ENCODE assay signal across 23 mouse cellular contexts in genomic region chr13:60504196-60504595, GRCm38 (mm10).
DNase-seq lines count a peak whose midpoint lies in the region; ATAC-seq lines count a peak whose summit lies in the region.
"Had no signal": no experiment of that assay in that cellular context is flagged by ENCODE, and none has a peak within 500 bp of the region (broad histone marks: within the 10 kb centered on the region; RNA-seq: fewer than 3 reads in every experiment).

No protein-coding gene starts in this region.

- no peaks in the 10 kb centered on the region for H3K27me3 ChIP-seq in heart, embryonic 11.5 days (ENCODE audit: control insufficient read depth, insufficient read depth, low read length)
- no peaks in the 10 kb centered on the region for H3K27me3 ChIP-seq in hindbrain, embryonic 13.5 days
- H3K27me3 ChIP-seq: hindbrain, embryonic 12.5 days; intestine, embryonic 15.5 days had no signal

- no peak overlapping the region for H3K27ac ChIP-seq in heart, embryonic 11.5 days (ENCODE audit: low read depth, low read length)
- no peak overlapping the region for H3K27ac ChIP-seq in hindbrain, embryonic 13.5 days
- H3K27ac ChIP-seq: forebrain, embryonic 10.5 days; gastrocnemius, adult 2 months; heart, adult 2 months; heart, embryonic 10.5 days; hindbrain, embryonic 12.5 days; intestine, embryonic 15.5 days had no signal

- no peak overlapping the region for H3K9ac ChIP-seq in heart, embryonic 11.5 days (ENCODE audit: low read depth, low read length)
- no peak overlapping the region for H3K9ac ChIP-seq in hindbrain, embryonic 13.5 days
- H3K9ac ChIP-seq: hindbrain, embryonic 12.5 days; intestine, embryonic 15.5 days had no signal

- no peak overlapping the region for H3K4me3 ChIP-seq in heart, embryonic 11.5 days (ENCODE audit: low read depth, low read length)
- no peak overlapping the region for H3K4me3 ChIP-seq in hindbrain, embryonic 13.5 days
- H3K4me3 ChIP-seq: forebrain, embryonic 10.5 days; gastrocnemius, adult 2 months; heart, adult 2 months; heart, embryonic 10.5 days; hindbrain, embryonic 12.5 days; intestine, embryonic 15.5 days had no signal

- ATAC-seq in heart, embryonic 11.5 days (replicated peaks; ENCODE audit: insufficient number of reproducible peaks, low FRiP score, low TSS enrichment): no peak
- ATAC-seq in hindbrain, embryonic 13.5 days (ENCODE audit: low FRiP score): no peak
- ATAC-seq: CD4-positive, CD25-positive, alpha-beta regulatory T cell, adult 4 months; forebrain, embryonic 16.5 days; hindbrain, embryonic 16.5 days; intestine, embryonic 15.5 days had no signal

- no peaks in the 10 kb centered on the region for H3K4me1 ChIP-seq in heart, embryonic 11.5 days (ENCODE audit: control insufficient read depth, insufficient read depth, low read length)
- H3K4me1 ChIP-seq in hindbrain, embryonic 13.5 days (replicated peaks): no peaks in the 10 kb centered on the region
- H3K4me1 ChIP-seq: heart, embryonic 10.5 days; hindbrain, embryonic 12.5 days; intestine, embryonic 15.5 days had no signal

- no peaks in the 10 kb centered on the region for H3K36me3 ChIP-seq in heart, embryonic 11.5 days (ENCODE audit: control insufficient read depth, insufficient read depth, low read length)
- no peaks in the 10 kb centered on the region for H3K36me3 ChIP-seq in hindbrain, embryonic 13.5 days
- H3K36me3 ChIP-seq: forebrain, embryonic 10.5 days; heart, embryonic 10.5 days; hindbrain, embryonic 12.5 days; intestine, embryonic 15.5 days had no signal

- 45% methylated on average over 2 of the region's 2 CpGs for WGBS in heart, embryonic 11.5 days (ENCODE audit: insufficient replicate concordance)
- 94% methylated on average over 2 of the region's 2 CpGs for WGBS in hindbrain, embryonic 13.5 days

- H3K9me3 ChIP-seq in heart, embryonic 11.5 days (replicated peaks; ENCODE audit: control insufficient read depth, low read length): no peaks in the 10 kb centered on the region
- H3K9me3 ChIP-seq in hindbrain, embryonic 13.5 days: no peaks in the 10 kb centered on the region
- H3K9me3 ChIP-seq: forebrain, embryonic 10.5 days; heart, embryonic 10.5 days; hindbrain, embryonic 12.5 days; intestine, embryonic 15.5 days had no signal

- no peak overlapping the region for H3K4me2 ChIP-seq in heart, embryonic 11.5 days
- H3K4me2 ChIP-seq in hindbrain, embryonic 13.5 days: no peak overlapping the region
- H3K4me2 ChIP-seq: hindbrain, embryonic 12.5 days; intestine, embryonic 15.5 days had no signal

- peak; percentile 83 for DNase-seq in heart, adult 11 months
- DNase-seq in testis, postnatal 10 days (ENCODE audit: low spot score): peak; percentile 11
- DNase-seq in testis, postnatal 14 days (ENCODE audit: low spot score): no peak
- peak; percentile 34 for DNase-seq in lung, postnatal 10 days
- no peak for DNase-seq in layer of hippocampus, adult 8-10 months (ENCODE audit: low spot score in 2 of 2)
- DNase-seq: adrenal gland, adult 2 months; adrenal gland, postnatal 14 days; cerebellum, adult 11-12 months; cerebellum, adult 8-10 months; cerebellum, postnatal 10 days; cerebellum, postnatal 36 days; gastrocnemius, adult 2 months; gastrocnemius, postnatal 14 days had no signal

Comparison
In these comparisons a context has a peak if more than half of its experiments do, and no peak if none do; other contexts are left out.
1. DNase-seq: peak in heart, adult 11 months (single experiment), testis, postnatal 10 days (single experiment) and lung, postnatal 10 days (single experiment); none in testis, postnatal 14 days (single experiment) and layer of hippocampus, adult 8-10 months (0 of 2).